Mouse (Mus musculus) hindbrain, postnatal 0 days (tissue): ENCODE measurements at regions not wholly inside any gene's neighbourhood (a gene's known extent, or its start where the extent isn't known, plus 50 kb on each side); places are given as distances from the start of the nearest gene placed in this dataset.

Source experiments
- ATAC-seq: fragments of 200-750 bp; cut with Nextera tagmentation; 2 replicates; pipeline ENCODE4 v1.8.0; 2017; ENCODE audit warnings: mild to moderate bottlenecking, moderate TSS enrichment, moderate library complexity
- DNase-seq: peaks from one replicate; pipeline ENCODE4 v3.0.0-alpha.2; 2015; ENCODE audit warnings: low spot score
- H3K27ac ChIP-seq: fragments of 300-500 bp; sonication (generic); 2 replicates; pipeline ENCODE4 v1.5.1; 2014; ENCODE audit warnings: mild to moderate bottlenecking
- H3K27me3 ChIP-seq: fragments of 300-500 bp; sonication (generic); 2 replicates; pipeline ENCODE4 v1.6.1; 2014; ENCODE audit warnings: low read length, mixed read lengths; ENCODE audit not compliant: insufficient read depth
- H3K36me3 ChIP-seq: fragments of 300-500 bp; sonication (generic); 2 replicates; pipeline ENCODE4 v1.6.1; 2014; ENCODE audit warnings: low read length, mixed read lengths; ENCODE audit not compliant: insufficient read depth
- H3K4me1 ChIP-seq: fragments of 300-500 bp; sonication (generic); 2 replicates; pipeline ENCODE4 v1.6.1; 2014; ENCODE audit warnings: antibody characterized with exemption, low read length, mixed read lengths; ENCODE audit not compliant: insufficient read depth
- H3K4me2 ChIP-seq: fragments of 300-500 bp; sonication (generic); 2 replicates; pipeline ENCODE4 v1.6.1; 2014; ENCODE audit warnings: low read depth, mild to moderate bottlenecking, low read length, moderate library complexity, mixed read lengths
- H3K4me3 ChIP-seq: fragments of 300-500 bp; sonication (generic); 2 replicates; pipeline ENCODE4 v1.5.1; 2014; ENCODE audit warnings: low read length
- H3K9ac ChIP-seq: fragments of 300-500 bp; sonication (generic); replicated peaks from 2 replicates; pipeline ENCODE4 v1.6.1; 2014; ENCODE audit warnings: mild to moderate bottlenecking, low read length, moderate library complexity, mixed read lengths
- H3K9me3 ChIP-seq: fragments of 300-500 bp; sonication (generic); 2 replicates; pipeline ENCODE4 v1.6.1; 2016; ENCODE audit warnings: low read length, mixed read lengths
- CTCF ChIP-seq: IDR thresholded peaks from 2 replicates; pipeline ENCODE4 v1.5.1; 2016; ENCODE audit warnings: antibody characterized with exemption, control low read depth, low read depth
- WGBS: fragments of 180-500 bp; shearing (Covaris S2); extraction: QIAGEN DNeasy Blood & Tissue Kit; methylation state at CpG from one replicate; pipeline ENCODE4 v1.1.7; 2014; 5-methylcytosine and 5-hydroxymethylcytosine counted together

DNA sequence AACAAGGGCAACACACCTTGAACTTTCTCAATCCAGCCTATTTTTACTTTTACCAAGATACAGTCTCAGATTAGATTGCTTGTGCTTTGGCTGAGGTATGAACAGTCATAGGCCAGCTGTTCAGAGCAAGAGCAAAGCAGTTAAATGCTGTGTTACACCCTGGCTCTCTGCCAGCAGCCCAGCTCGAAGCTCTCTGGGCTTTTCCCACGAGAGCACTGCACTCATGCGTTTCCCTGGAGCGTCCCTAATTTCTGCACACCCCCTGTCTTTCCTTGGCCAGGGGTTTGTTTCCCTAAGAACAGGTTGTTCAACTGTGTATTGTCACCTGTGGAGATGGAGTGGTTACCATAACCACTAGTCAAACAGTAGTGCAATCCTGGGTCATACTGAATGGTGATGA lies 493.6 kb downstream of the Grin2a start:
- Histone ChIP-seq H3K27me3 (no peaks in the 10 kb centered on the region), H3K36me3 (no peaks in the 10 kb centered on the region), H3K9ac (no peak overlapping the region), H3K27ac (no peak overlapping the region), H3K9me3 (no peaks in the 10 kb centered on the region), H3K4me2 (no peak overlapping the region), H3K4me3 (no peak overlapping the region), H3K4me1 (0 out of 2 replicates have a peak, but pooled peaks cover 3% of the 10 kb centered on the region)
- ATAC-seq (no peak), DNase-seq (peak; percentile 67)
- TF ChIP-seq CTCF, result no peak
- 25% methylated on average over 4 of the region's 4 CpGs for WGBS

DNA sequence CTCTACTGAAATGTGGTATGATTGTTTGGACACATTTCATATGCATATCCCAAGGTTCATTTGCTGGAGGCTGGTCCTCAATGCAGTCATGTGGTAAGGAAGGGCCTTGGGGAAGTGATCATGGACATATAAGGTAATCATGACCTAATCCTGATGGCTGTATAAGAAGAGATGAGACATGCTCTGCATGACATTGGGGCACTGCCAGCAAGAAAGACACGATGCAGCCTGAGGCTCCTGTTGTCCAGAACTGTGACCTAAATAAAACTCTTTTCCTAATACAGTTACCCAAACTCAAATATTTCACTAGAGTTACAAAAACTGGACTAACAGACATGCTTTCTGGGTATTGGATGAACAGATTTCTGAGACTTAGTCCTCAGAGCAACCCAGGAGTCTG lies 485.7 kb downstream of the Grin2a start:
- TF ChIP-seq CTCF, result no peak
- DNase-seq (no peak), ATAC-seq (no peak)
- H3K4me3 ChIP-seq, result no peak overlapping the region
- no peaks in the 10 kb centered on the region for H3K4me1 ChIP-seq
- no peak overlapping the region for H3K27ac ChIP-seq
- H3K9ac ChIP-seq, result no peak overlapping the region
- no peak overlapping the region for H3K4me2 ChIP-seq
- no peaks in the 10 kb centered on the region for H3K9me3 ChIP-seq
- H3K27me3 ChIP-seq, result no peaks in the 10 kb centered on the region
- no peaks in the 10 kb centered on the region for H3K36me3 ChIP-seq
- WGBS, result 38% methylated on average over 1 of the region's 1 CpGs

DNA sequence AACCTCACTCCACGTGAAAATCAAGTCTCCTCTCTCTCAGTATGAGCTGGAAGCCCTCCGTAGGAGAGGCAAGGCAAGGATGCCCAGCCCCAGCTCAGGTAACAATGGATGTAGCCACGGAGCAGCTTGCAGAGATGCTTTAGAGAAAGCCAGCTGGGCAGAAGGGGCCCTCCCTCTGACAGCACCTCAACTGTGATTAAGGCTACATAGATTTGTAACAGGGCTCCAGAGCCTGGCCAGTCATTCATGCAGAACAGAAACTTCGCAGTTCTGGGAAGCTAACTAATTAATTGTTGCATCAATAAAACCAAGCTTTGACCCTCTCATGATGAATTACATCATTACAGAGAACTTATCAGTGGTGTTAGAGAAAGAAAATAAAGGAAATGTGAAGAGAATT lies 480.8 kb downstream of the Grin2a start:
- H3K9me3 ChIP-seq, result no peaks in the 10 kb centered on the region
- TF ChIP-seq CTCF, result no peak
- WGBS, result 42% methylated on average over 4 of the region's 4 CpGs

More for the DNA sequence above, 480.8 kb downstream of the Grin2a start:
- Histone ChIP-seq H3K4me2 (no peak overlapping the region), H3K4me1 (no peaks in the 10 kb centered on the region), H3K36me3 (no peaks in the 10 kb centered on the region), H3K27me3 (no peaks in the 10 kb centered on the region), H3K9ac (no peak overlapping the region), H3K4me3 (no peak overlapping the region), H3K27ac (no peak overlapping the region)
- ATAC-seq, result no peak
- no peak for DNase-seq
